Mouse (Mus musculus): ENCODE data around the gene Wnt3.
A peak's percentile ranks its signal among the peaks of the same experiment; 100 is the strongest.
"Not testable (repeated sequence)": the region's sequence is repeated elsewhere in the genome, so short reads cannot be mapped to it uniquely, and the experiment has no call there.

Gene Wnt3

DNA sequence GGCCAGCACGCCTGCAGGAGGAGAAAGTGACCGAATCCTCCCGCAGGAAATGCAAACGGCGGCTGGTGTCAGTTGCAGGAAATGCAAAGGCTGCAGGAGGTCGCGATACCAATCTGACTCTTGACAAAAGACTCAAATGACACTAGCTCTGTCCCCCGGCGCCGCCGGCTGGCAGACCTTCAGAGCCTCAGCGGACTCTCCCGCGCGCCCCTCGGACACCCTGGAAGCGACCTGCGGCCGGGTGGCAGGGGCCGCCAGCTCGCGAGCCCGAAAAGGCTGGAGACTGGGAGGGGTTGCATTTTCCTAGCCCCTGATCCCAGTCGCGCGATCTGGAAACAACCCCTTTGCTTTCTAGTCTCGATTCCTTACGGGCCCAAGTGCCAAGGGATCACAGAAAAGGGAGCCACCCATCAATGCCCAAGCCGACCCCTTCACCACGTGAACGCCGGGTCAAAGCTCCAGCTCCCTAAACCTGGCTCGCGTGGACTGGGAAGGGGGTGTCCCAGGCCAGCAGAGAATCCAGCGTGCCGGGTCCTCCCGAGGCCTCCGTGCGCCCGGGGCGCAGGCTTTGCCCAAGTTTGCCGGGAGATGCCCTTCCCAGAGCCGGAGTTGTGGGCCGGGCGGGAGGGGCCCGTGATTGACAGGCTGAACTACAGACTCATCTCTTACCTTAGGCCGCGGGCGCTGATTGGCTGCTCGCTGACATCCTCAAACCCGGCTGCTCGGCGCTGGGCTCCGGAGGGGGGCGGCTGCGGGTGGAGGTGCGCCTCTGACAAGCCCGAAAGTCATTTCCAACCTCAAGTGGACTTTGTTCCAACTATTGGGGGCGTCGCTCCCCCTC is at the start of gene Wnt3:
Wnt3 (plus strand) TSS at position 764 of the 841 bp plus-strand sequence.
- DNase-seq (ENCODE audit: low spot score in 2 of 2), result no peak

DNA sequence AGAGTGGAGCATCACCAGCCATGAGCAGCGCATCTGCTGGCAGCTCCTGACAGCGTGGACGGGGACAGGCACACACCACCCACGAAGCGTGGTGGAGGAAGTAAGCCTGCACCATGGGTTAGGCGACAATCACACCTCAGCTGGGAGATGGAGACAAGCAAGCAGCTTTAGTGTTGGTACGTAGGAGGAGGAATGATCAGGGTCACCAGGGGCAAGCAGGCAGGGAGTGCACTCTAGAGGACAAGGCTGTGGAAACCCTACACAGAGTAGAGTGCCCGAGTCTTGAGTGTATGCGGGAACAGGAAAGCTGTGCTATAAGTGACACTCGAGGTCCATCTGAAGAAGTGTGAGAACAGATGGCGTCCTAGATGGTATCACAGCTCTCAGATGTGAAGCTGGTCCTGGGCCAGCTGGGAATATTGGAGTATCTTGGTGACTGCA is 49.6 kb upstream of the Wnt3 start:
- no peak for DNase-seq (ENCODE audit: low spot score in 2 of 2)

DNA sequence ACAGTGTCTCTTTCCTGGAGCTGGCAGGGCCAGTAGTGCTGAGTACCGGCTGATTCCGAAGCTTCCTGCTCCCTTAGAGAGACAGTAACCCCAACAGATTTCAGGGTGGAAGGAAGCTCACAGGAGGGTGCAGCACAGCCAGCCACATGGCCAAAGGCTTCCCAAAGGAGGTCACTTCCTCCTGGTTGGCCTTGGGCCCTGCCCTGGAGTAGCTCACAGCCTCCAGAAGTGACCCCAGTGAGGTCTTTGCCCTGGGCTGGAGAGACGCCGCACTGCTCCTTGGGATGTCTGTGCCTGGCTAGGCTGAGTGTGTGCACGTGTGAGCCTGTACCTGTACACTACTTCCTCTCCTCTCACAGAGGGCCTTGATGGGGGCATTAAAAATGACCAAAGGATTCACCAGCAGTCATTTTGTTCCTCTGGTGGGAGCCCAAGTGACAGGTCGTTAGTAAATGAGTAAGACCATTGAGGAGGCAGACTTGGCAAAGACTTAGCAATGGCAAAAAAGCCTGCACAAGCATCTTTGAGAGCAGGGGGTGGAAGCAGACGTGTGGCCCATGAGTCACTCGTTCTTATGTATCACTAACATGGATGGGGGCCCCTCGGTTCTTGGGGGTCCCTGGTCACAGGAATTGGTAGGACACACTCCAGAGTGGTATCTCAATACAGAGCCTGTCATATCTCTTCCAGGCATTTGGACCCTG is 44.5 kb upstream of the Wnt3 start:
- no peak for DNase-seq (ENCODE audit: low spot score in 2 of 2)

DNA sequence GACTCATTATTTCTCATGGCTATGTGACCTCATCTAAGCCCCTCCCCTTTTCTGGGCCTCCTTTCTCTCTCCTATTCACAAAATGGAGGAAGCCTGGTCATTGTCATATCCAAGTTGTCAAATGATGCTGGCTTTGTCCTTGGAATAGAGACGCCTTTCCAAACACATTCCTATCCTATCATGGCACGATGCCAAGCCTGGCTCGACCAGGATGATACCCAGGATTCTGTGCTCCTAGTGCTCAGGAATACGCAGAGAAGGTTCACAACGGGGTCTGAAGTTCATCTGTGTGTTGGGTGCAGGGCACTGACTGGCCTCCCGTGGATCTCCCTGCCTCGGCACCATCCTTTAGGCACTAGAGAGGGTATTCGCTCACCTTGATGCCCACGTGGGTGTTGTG is 42.4 kb upstream of the Wnt3 start:
- no peak for DNase-seq (ENCODE audit: low spot score in 2 of 2)

DNA sequence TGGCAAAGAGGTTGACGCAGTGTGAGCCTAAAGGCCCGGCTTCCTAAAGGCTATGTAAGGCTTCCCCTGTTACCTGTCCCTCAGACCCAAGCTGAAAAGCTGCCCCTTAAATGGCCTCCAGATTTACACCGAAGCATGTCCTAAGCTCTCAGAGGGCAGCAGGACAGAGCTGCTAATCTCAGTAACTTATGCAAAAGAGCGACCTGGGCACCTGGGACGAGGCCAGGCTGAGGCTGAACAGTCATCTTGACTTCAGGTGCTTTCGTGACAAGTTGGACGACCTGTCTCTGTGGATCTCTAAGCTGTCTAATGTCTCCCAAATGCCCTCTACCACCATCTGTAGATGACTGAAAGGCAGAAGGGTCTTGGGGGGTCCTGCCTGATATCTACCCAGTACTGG is 41.6 kb upstream of the Wnt3 start:
- DNase-seq (ENCODE audit: low spot score in 2 of 2), result no peak

DNA sequence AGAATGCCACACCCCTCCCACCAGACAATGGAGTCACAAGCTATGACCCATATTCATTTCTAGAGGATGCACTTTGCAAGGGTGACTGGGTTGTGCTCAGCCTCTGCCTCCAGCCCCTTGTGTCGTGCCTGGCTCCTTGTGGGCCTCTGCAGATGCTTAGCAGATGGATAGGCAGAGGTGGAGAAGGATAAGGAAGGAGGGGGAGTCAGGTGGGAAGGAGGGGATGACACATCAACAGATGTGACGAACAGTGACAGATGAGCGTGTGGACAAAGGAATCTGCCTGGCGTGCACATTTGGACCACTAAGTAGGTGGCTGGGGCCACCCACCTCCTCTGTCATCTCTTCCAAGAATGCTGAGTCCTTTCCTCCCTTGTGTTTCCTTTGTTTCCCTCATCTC is 40.9 kb upstream of the Wnt3 start:
- no peak for DNase-seq (ENCODE audit: low spot score in 2 of 2)

DNA sequence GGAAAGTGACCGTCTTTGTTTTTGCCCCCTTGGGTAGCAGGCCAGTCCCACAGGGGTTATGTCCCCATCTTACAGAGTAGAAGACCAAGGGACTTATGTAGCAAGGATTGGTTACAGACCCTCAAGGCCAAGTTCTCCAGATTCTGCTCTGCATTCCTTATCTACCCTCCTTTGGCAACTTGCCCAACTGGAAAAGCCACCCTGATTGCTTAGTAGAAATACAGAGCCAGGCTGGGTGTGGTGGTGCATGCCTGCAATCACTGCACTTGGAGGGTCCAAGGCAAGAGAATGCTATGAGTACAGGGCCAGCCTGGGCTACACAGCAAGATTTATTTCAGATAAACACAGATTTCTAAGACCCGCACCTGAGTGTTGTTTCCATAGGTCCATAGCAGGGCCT is 40.0 kb upstream of the Wnt3 start:
- no peak for DNase-seq (ENCODE audit: low spot score in 2 of 2)

DNA sequence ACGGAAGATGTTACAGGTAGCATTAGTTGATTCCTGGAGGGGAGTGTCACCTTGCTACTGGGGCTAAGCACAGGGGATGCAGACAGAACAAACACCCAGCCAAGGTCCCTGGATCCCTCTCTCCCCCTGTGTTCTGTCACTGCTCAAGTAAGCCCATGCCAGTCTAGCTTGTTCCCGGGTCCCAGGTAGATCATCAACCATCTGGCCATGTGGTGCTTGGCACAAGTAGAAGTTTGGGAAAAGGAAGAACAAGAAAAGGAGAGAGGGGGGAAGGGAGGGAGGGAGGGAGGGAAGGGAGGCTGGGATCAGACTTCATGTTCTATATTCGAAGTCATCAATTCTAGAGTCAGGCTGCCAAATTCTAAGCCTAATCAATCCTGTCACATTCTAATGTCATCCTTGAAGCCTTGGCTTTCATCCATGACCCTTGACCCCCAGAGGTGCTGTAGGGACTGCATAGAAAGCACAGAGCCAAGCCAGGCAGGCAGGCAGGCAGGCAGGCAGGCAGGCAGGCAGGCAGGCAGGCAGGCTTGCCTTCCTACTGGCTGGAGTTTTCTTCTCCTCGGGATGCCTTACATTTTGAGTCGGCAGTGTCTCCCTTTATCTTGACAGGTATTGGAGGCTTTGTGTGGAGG is 39.4 kb upstream of the Wnt3 start:
- no peak for DNase-seq (ENCODE audit: low spot score in 2 of 2)

DNA sequence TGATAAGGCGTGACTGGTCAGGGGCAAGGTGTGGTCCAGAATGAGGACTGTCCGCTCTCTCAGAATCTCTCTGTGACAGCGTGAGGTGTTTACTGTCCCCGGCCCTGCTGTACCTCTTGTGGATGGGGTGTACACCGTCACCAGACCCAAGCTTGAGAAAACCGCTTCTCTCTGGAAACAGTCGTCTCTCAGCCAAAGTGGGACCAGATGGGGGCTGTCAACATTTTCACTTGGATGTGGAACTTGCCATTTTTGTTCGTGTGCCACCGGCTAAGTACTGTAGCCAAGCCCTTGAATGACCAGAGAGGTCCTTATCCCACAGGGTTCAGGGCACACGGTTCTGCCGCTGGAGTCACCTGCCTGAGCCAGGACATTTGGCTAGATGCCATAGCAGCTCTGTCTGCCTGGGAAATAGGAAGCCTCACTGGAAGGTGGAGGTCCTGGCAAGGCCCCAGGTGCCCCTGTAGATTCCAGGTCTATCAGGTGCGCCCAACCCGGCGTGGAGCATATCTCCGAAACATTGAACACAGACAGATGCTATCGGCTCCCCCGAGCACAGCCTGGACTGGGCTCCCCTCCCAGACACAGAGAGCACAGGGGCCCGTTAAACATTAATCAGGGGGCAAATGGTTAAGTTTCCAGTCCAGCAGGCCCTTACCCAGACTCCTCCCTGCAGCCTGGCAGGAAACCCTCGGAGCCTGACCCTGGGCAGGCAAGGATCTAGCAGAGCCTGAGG is 38.7 kb upstream of the Wnt3 start:
- DNase-seq (ENCODE audit: low spot score in 2 of 2), result no peak

DNA sequence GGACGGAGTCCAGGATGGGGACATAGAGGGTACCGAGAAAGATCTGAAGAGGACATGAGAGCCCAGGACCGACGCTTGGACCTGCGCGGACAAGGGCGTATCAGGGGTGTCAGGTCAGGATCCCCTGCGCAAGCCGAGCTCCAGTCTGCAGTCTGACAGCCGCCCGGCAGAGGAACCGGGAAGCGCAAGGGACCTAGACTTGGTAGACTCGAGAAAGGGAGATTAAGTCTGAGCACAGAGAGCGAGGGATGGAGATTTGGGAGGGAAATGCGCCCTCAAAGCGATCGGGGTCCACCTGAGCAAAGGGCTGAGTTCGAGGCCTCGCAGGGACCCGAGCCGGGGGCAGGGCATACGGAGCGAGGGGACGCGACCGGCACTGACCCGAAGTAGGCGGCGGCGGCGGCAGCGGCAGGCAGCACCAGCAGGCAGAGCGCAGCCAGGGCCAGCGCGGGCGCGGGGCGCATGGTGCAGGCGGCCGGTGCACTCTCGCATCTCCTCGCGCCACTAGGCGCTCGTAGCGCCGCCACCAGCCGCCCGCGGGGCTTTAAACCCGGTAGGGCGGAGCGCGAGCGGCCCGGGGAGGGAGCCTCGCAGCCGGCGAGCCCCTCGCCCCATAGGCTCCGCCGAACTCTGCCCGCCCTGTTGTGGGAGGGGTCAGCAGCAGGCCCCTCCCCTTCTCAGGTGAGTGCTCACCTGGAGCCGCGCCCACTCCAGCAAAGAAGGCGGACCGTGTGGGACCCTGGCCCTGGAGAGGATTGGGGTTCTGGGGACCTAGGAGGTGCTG is 24.5 kb upstream of the Wnt3 start, which contains the start of gene Wnt9b:
Wnt9b (minus strand) TSS at position 516 of the 784 bp plus-strand sequence.
- no peak for DNase-seq (ENCODE audit: low spot score in 2 of 2)

DNA sequence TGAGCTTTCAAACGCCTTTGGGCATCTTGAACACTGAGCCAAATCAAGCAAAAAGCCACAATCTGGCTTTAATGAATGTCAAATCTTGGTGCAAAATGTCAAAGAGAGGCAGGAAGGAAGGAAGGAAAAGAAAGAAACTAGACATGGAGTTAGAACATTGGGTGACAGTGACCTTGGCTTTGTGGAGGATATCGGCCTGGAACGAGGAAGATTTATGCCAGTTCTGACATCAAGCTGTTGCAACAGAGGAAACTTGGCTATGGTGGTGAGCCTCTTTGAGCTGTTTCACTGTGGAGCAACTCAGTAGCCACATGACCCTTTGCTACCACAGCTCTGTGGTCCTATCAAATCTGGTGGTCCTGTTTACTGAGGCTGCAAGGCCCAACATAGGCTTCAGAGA is 23.3 kb upstream of the Wnt3 start:
- DNase-seq (ENCODE audit: low spot score in 2 of 2), result no peak

DNA sequence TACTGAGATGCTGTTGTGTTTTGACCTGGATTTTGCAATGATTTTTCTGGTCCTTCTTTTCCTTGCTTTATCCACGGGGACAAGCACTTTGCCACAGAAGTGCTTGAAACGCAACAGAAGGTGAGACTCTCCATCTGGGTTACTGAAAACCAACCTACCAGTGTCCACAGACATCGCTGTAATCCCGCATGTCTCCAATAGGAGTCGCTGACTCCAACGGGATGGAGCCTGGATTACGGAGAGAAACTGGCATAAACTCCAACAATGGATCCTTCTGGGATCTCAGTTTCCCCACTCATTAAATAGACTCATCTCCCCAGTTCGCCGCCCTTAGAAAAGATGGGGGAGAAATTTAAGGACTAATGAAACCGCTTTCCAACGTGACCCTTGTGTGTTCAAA is 15.9 kb upstream of the Wnt3 start:
- DNase-seq (ENCODE audit: low spot score in 2 of 2), result no peak

DNA sequence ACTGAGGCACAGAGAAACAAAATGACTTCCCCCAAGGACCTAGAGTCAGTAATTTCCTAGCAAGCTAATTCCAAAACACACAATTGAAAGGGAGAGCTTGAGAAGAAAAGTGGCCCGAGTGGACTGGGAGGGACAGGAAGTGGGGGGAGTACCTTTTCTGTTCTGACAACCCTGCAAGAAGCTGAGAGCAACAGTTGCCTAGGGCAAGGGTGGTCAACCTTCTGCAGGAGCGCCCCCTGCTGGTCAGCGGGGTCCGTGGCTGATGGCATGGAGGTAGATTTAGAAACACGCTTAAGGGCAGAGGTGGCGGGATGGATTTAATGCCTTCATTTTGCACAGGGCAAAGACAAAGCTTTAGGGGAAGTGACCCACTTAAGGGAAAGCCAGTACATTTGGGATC is 15.2 kb upstream of the Wnt3 start:
- peak in 1 of 2 experiments; percentile 81 for DNase-seq (ENCODE audit: low spot score in 2 of 2)

DNA sequence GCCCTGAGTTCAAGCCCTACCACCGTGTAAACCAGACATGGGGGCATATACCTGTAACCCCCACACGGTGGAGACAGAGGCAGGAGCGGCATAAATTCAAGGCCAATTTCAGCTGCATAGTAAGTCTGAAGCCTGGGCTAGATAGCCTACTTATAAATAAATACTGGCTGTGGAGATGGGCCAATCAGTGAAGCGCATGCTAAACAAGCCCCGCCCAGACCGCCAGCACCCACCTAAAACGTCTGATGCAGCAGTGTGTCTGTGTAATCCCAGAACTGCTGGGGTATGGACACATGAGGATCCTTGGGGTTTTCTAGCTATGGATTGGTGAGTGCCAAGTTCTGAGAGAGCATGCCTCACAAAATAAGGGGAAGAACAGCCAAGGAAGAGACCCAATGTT is 13.8 kb upstream of the Wnt3 start:
- DNase-seq (ENCODE audit: low spot score in 2 of 2), result no peak

DNA sequence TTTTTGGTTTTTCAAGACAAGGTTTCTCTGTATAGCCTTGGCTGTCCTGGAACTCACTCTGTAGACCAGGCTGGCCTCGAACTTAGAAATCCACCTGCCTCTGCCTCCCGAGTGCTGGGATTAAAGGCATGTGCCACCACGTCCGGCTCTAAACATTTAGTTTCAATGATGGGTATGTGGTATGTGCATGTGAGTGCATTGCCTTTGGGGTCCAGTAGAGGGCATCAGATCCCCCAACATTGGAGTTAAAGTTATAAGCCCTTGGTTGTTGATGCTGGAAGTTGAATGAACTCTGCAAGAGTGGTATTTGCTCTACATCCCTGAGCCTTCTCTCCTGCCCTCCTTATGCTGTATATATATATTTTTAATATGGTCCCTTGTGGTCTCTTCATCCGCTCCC is 13.1 kb upstream of the Wnt3 start:
- not testable (repeated sequence) for DNase-seq (ENCODE audit: low spot score in 2 of 2)

DNA sequence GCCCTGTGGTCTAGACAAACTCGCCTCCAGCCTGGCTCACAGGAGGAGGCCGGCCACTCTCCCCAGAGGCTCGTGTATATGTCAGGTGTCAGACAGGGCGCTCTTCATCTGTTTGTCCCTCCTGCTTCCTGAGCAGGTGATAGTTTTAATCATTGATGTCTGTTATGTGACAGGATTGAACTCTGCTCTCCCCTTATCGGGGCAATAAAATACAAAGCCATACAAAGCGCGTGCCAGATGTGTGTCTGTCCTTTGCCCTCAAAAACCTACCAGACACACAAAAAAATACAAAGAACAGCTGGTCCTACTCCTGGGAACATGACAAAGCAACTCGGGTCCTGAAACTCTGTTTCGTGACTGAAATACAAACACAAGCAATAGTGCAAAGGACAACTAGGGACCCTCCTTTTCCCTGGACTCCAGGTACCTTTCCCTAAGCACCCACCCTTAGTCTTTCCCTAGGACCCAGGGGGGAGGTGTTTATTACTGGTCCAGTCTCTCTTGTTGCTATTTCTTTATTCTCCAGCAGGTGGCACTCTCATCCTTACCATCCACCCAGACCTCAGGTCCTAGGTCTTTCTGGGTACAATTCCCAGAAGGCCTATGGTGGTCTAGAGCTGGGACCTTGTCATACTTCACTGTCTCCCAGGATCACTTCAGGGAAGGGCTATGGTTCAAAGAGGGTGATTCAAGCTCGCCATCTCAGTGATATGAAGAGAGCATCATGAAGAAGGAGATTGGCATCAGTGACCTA is 10.4 kb upstream of the Wnt3 start:
- no peak for DNase-seq (ENCODE audit: low spot score in 2 of 2)

DNA sequence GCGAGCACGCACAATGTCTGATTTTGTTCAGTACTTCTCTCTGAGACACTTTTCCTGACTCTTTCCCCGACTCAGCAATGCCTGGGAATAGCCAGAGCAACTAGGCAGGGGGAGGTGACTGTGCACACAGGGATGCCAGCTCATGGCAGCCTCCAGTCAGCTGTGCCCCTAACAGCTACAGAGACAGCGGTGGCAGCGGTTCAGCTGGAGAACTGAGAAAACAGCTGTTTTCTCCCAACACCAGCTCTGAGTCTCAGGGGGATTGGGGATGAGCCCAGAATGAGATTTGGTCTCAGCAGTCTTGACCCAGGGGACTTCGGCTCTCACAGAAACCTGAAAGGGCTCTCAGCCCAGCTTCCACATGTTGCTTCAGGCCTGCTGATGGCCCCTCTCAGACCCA is 9.3 kb upstream of the Wnt3 start:
- no peak for DNase-seq (ENCODE audit: low spot score in 2 of 2)

DNA sequence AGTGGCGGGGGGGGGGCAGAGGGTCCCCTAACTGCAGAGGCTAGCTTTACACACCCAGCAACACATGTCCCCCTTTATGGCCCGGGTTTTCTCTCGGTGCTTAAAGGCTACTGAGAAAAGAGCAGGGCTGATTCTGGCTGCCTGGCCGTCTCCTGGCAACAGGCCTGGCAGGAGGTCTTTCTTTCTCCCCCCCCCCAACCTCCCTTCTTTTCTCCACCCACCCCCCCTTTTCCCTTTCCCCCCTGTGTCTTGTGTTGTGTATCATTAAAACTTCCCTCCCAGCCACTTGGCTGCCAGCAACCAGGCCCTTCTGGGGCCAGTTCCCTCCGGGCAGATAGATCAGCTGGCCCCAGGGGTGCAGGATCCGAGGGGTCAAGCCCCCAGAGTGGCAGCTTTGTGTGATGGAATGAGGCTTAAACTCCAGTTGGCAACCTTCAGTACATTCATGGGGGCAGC is 8.4 kb upstream of the Wnt3 start:
- DNase-seq (ENCODE audit: low spot score in 2 of 2), result no peak

DNA sequence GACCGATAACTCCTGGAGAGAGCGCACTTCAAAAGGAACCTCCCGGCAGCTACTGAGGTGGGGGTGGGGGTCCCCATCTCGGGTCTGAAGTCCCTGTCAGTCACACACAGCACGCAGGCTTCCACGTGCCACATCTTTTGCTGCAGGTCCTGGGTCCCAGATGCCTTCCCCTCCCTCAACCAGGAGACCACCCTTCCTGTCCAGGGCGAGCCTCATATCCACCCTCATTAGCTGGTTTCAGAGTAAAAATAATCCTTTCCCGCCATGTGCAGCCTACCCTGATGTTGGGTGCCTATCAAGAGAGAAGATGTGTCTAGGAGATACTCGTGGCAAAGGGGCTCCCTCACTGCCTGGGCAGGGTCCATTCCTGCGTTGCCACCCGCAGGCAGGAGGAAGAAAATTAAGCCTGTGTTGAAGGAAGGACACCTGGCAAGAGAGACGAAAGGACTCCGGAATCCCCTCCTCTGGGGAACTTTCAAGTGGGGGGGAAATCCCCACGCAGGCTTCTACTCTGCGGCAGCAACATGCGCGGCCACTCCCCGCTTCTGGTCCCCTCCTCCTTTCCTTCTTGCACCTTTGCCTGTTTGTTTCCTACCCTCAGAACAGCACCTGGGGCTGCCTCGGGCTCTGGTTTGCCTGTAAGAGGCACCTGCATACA is 2.7 kb upstream of the Wnt3 start:
- DNase-seq (ENCODE audit: low spot score in 2 of 2), result no peak
